Mouse (Mus musculus): ENCODE measurements around the gene Pdcd7. TPM values are rescaled to one million over a fixed set of nuclear protein-coding genes. Genes with fewer than 3 reads are reported as not detected.

Pdcd7 gene
- total RNA-seq, 2 experiments from 2014 or later = 10.1 to 12.7 TPM

DNA sequence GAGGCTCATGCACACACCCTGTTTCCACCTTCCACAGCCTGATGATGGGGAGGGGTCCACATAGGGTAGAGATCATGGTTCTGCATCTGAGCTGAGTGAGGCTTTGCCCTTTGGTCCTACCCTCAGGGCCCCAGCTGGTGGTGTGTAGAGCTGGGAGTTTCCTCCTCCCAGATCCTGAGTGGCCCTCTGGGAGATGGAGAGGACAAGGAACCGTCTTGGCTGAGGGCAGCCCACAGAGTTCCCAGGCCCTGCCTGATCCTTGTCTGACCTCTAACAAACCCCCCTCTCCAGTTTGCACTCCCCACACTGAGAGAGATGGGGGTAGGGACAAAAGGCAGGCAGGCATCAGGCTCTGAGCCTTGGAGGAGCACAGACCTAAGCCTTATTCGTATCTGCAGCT is 48.5 kb downstream of the Pdcd7 start:
- peak; percentile 44 for DNase-seq

DNA sequence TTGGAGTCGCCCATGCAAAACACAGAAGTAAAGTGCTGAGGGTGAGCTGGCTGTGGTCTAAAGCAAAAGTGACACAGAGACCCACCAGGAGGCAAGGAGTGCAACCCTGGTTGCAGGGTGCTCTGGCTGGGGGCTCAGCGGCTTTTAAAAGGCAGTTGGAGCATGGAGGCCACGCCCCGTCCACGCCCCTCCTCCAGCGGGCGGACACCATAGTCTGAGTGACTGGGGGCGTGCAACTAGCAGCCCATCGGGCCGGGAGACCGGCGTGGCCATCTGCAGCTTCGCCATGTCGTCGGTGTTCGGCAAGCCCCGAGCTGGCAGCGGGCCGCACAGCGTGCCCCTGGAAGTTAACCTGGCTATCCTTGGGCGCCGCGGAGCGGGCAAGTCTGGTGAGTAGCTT is 52.4 kb downstream of the Pdcd7 start, which contains the start of gene Rasl12:
TSS of gene Rasl12 (plus strand) at position 228 of the 400 bp plus-strand sequence.
- peak; percentile 74 for DNase-seq

DNA sequence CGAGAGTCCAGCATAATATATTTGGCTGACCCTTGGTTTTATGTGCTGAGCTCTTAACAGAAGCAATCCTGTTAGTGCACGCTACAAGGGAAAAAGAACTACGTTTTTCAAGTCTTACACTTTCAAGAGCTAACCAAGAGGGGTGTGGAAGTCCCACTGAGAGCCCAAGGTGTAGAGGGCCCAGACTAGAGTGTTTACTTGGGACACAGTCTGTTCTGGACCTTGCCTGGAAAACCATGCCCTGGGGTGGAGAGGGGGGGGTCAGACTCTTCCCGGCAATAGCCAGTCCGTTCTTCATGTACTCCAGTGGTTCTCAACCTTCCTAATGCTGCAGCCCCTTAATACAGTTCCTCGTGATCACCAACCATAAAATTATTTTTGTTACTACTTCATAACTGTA is 54.0 kb downstream of the Pdcd7 start:
- DNase-seq = no peak

DNA sequence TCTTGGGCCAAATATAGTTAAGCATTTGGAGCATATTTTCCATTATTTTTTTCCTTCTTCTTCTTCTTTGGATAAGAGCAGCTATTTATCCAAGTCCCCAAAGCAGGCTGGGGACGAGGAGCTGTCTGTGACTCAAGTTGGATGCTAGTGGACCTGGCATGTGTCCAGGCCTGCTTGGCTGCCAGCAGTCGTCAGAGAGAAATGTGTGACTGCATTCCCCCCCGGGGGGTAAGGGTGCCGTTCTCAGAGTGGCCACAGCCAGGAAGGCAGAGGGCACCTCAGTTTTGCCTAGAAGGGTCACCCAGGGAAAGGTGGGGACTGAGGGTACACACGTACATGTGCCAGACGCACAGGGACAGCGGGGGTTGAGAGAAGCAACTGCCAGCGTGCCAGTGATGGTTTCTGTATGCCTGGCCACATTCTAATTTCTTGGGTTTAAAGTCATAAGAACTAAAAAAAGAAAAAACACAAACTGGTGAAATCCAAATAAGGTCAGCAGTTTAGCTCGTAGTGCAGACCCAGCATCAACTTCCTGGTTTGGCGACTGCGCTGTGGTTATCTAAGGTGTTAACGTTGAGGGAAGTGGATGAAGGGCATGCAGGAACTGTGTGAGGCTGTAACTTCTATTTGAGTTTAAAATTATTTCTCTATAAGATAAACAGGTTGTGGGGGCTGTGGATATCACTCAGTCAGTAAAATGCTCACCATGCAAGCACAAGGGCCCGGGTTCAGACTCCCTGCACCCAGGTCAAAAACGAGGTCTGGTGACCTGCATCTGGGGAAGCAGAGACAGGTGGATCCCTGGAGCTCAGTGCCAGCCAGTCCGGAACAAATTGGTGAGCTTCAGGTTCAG is 58.7 kb downstream of the Pdcd7 start:
- DNase-seq = peak; percentile 78

DNA sequence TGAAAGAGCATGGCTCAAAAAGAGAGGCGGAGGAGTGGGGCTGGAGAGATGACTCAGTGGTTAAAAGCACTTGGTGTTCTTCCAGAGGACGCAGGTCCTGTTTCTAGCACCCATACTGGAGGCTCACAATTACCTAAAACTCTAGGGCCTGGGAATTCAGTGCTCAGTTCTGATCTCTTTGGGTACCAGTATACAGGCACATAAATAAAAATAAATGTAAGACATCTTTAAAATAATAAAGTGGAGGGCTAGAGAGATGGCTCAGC is 59.2 kb downstream of the Pdcd7 start:
- no peak for DNase-seq

DNA sequence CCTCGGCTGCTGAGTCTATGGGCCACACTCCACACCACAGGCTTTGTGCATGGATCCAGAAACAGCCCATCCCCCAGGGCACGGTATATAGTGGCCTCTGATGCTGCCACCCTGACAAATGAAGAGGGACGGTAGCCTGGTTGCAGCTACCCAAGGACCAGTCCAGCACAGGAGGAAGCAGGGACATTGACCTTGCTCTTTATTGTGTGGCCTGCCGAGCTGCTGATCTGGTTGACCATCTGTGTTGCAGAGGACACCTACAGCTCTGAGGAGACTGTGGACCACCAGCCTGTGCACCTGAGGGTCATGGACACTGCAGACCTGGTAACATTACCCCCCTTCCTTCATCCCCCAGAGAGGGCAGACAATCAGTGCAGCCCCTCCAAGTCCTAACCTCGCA is 61.4 kb downstream of the Pdcd7 start:
- DNase-seq = no peak

DNA sequence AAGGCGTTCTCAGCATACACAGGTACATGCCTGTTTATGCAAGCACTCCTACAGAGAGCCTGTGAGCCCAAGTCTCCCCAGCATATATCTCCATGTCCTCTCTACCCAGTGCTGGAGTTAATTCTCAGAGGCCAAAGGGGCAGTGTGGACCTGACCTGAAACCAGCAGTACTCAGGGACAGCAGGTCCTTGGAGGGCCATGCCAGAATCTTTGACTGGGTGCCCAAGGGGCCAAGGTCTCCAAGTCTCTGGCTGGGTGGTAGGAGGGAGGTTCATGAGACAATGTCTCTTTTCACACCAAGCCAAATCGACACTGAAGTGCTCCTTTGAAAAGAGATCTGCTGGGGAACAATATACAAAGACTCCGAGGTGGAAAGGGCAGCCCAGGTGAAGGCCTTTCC is 62.0 kb downstream of the Pdcd7 start:
- no peak for DNase-seq

DNA sequence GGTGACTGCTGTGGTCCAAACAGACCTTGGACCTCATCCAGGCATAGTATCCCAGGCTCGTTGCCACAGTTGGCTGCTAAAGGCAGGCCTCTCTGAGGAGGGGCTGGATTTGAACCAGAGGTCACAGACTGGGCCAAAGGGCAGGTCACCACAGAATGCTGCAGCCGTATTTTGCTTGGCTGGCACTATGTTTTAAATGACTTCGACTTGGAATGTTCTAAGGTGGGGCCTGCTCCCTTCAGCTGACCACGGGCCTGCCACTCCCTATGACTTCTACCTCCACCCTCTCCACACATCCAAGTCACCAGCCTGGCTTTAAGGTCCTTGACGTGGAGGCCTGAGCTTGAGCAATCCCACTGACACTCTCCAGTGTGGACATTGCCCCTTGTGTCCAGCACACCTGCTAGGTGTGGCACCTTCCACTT is 63.0 kb downstream of the Pdcd7 start:
- no peak for DNase-seq

Other genes with a start within 250 kb of the Pdcd7 start
- 10 to 100 TPM; 26.4 to 27.3 TPM for gene Igdcc4, start 244.6 kb upstream of the Pdcd7 start, total RNA-seq (2021)
- under 1 TPM; 0.21 to 0.33 TPM for gene Igdcc3, start 204.9 kb upstream of the Pdcd7 start, total RNA-seq (2021)
- 1 to 10 TPM; 3.8 to 5.3 TPM for gene Parp16, start 150.8 kb upstream of the Pdcd7 start, total RNA-seq (2021)
- gene Cilp, start 80.9 kb upstream of the Pdcd7 start, total RNA-seq (2021) = 100 to 1,000 TPM in 1 of 2 experiments, 10 to 100 TPM in 1; 28.8 to 105 TPM
- 10 to 100 TPM; 44.9 to 60.0 TPM for gene Clpx, start 51.8 kb upstream of the Pdcd7 start, total RNA-seq (2021)
- under 1 TPM; 0.20 to 0.64 TPM for gene Ubap1l, start 14.9 kb downstream of the Pdcd7 start, total RNA-seq (2021)
- 10 to 100 TPM; 10.3 to 11.6 TPM for gene Kbtbd13, start 45.5 kb downstream of the Pdcd7 start, total RNA-seq (2021)
- 1 to 10 TPM; 3.1 to 4.4 TPM for gene Rasl12, start 52.4 kb downstream of the Pdcd7 start, total RNA-seq (2021)
- gene Slc51b, start 76.9 kb downstream of the Pdcd7 start, total RNA-seq (2021) = not detected
- 1 to 10 TPM; 5.0 to 5.3 TPM for gene Mtfmt, start 89.7 kb downstream of the Pdcd7 start, total RNA-seq (2021)
- gene Spg21, start 114.8 kb downstream of the Pdcd7 start, total RNA-seq (2021) = 10 to 100 TPM in 1 of 2 experiments, 1 to 10 TPM in 1; 6.4 to 10.8 TPM
- not detected for gene Ankdd1a, start 174.1 kb downstream of the Pdcd7 start, total RNA-seq (2021)
- gene Plekho2, start 233.9 kb downstream of the Pdcd7 start, total RNA-seq (2021) = 1 to 10 TPM; 4.7 to 6.3 TPM
- not detected for gene Pif1, start 241.1 kb downstream of the Pdcd7 start, total RNA-seq (2021)

Measured in gastrocnemius, postnatal 25 days (tissue).